In the genomic region with DNA sequence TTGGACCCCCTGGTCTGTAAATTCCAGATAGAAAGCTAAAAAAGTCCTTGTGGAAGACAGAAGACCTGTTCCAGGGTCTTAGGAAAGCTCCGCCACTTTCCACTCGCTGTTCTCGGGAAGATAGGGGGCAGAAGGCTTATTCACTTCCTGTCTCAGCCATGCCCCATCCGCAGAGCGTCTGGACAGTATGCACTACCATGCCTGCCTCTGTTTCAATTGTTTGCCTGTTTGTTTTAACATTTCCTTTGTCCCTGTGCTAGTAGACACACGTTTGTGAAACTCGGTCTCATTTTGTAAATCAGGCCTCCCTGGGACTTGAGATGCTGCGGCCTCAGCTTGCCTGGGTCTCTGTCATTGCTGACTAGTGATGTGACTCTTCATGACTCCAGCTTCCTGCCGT, we compare ENCODE assay signal across 10 mouse cellular contexts. TPM values are rescaled to one million over a fixed set of nuclear protein-coding genes. Genes with fewer than 3 reads are reported as not detected.
DNase-seq lines count a peak whose midpoint lies in the region; ATAC-seq and TF ChIP-seq lines count a peak whose summit lies in the region.
"Had no signal": no experiment of that assay in that cellular context is flagged by ENCODE, and none has a peak within 500 bp of the region (broad histone marks: within the 10 kb centered on the region; RNA-seq: fewer than 3 reads in every experiment).

No protein-coding gene starts in this region.

- 67% methylated on average over 9 of the region's 9 CpGs for WGBS in hindbrain, postnatal 0 days
- 66% methylated on average over 9 of the region's 9 CpGs for WGBS in hindbrain, embryonic 12.5 days
- 34% methylated on average over 9 of the region's 9 CpGs for WGBS in lung, embryonic 16.5 days

- no peak for TF ChIP-seq CTCF in hindbrain, postnatal 0 days (IDR thresholded peaks at IDR 0.05; ENCODE audit: low read depth)
- no peak for TF ChIP-seq CTCF in E14TG2a.4 (conservative IDR thresholded peaks at IDR 0.05; ENCODE audit: low read length)

- H3K9ac ChIP-seq in hindbrain, postnatal 0 days (replicated peaks; ENCODE audit: low read length) = no peak overlapping the region
- H3K9ac ChIP-seq in hindbrain, embryonic 12.5 days = no peak overlapping the region
- no peak overlapping the region for H3K9ac ChIP-seq in lung, embryonic 16.5 days (ENCODE audit: low read length)

- H3K27me3 ChIP-seq in hindbrain, postnatal 0 days (ENCODE audit: insufficient read depth, low read length) = no peaks in the 10 kb centered on the region
- no peaks in the 10 kb centered on the region for H3K27me3 ChIP-seq in hindbrain, embryonic 12.5 days
- H3K27me3 ChIP-seq in E14TG2a.4 (ENCODE audit: insufficient read depth, low read length) = no peaks in the 10 kb centered on the region
- no peaks in the 10 kb centered on the region for H3K27me3 ChIP-seq in lung, embryonic 16.5 days (ENCODE audit: control insufficient read depth, insufficient read depth, low read depth, low read length)

- H3K27ac ChIP-seq in hindbrain, postnatal 0 days = 0 out of 2 replicates have a peak overlapping the region, but pooled peaks have one; percentile 6
- H3K27ac ChIP-seq in hindbrain, embryonic 12.5 days = no peak overlapping the region
- peak overlapping the region; percentile 65 for H3K27ac ChIP-seq in lung, embryonic 16.5 days (ENCODE audit: low read length)

- no peaks in the 10 kb centered on the region for H3K9me3 ChIP-seq in hindbrain, postnatal 0 days (ENCODE audit: low read length)
- H3K9me3 ChIP-seq in hindbrain, embryonic 12.5 days (replicated peaks) = no peaks in the 10 kb centered on the region
- H3K9me3 ChIP-seq in E14TG2a.4 (ENCODE audit: low read length) = no peaks in the 10 kb centered on the region
- no peaks in the 10 kb centered on the region for H3K9me3 ChIP-seq in lung, embryonic 16.5 days (ENCODE audit: control insufficient read depth, low read length)

- no peaks in the 10 kb centered on the region for H3K36me3 ChIP-seq in hindbrain, postnatal 0 days (ENCODE audit: insufficient read depth, low read length)
- no peaks in the 10 kb centered on the region for H3K36me3 ChIP-seq in hindbrain, embryonic 12.5 days
- H3K36me3 ChIP-seq in E14TG2a.4 (ENCODE audit: insufficient read depth, low read length) = no peaks in the 10 kb centered on the region
- no peaks in the 10 kb centered on the region for H3K36me3 ChIP-seq in lung, embryonic 16.5 days (ENCODE audit: control insufficient read depth, insufficient read depth, low read length)

- H3K4me1 ChIP-seq in hindbrain, postnatal 0 days (ENCODE audit: insufficient read depth, low read length) = peaks cover 10% of the 10 kb centered on the region
- H3K4me1 ChIP-seq in hindbrain, embryonic 12.5 days = peaks cover 21% of the 10 kb centered on the region
- peaks cover 32% of the 10 kb centered on the region for H3K4me1 ChIP-seq in E14TG2a.4 (replicated peaks; ENCODE audit: low read depth, low read length)
- peaks cover 71% of the 10 kb centered on the region for H3K4me1 ChIP-seq in lung, embryonic 16.5 days (replicated peaks; ENCODE audit: control insufficient read depth, insufficient read depth, low read length)

- no peak for ATAC-seq in hindbrain, postnatal 0 days
- ATAC-seq in hindbrain, embryonic 12.5 days (ENCODE audit: low FRiP score) = no peak
- no peak for ATAC-seq in lung, embryonic 16.5 days (ENCODE audit: low read depth)

- no peak for DNase-seq in hindbrain, postnatal 0 days (ENCODE audit: low spot score)
- DNase-seq in induced T-regulatory cell, adult 2 months (ENCODE audit: low read depth) = peak; percentile 68
- no peak for DNase-seq in left cerebral cortex, postnatal 14 days (ENCODE audit: low spot score in 2 of 2)
- no peak for DNase-seq in urinary bladder, postnatal 36 days (ENCODE audit: low spot score in 2 of 2)
- DNase-seq in spleen, adult 12 weeks (ENCODE audit: low spot score) = no peak
- DNase-seq: adrenal gland, adult 8-10 months; cerebellum, adult 8-10 months had no signal

- no peak overlapping the region for H3K4me3 ChIP-seq in hindbrain, postnatal 0 days (ENCODE audit: low read length)
- H3K4me3 ChIP-seq in hindbrain, embryonic 12.5 days = no peak overlapping the region
- H3K4me3 ChIP-seq in E14TG2a.4 (replicated peaks; ENCODE audit: low read length) = 0 out of 2 replicates have a peak overlapping the region, but pooled peaks have one; percentile 13
- H3K4me3 ChIP-seq in lung, embryonic 16.5 days (ENCODE audit: low read length) = no peak overlapping the region

- no peak overlapping the region for H3K4me2 ChIP-seq in hindbrain, postnatal 0 days (ENCODE audit: low read depth, low read length)
- H3K4me2 ChIP-seq in hindbrain, embryonic 12.5 days (replicated peaks) = no peak overlapping the region
- H3K4me2 ChIP-seq in lung, embryonic 16.5 days (ENCODE audit: low read depth, low read length) = peak overlapping the region; percentile 9; the same call in 1 of the 2 replicates

- intact Hi-C loops in left cerebral cortex, postnatal 14 days (cut with DNase I) = no loop called here

RNA-seq across cellular contexts. Expression of a gene that starts 43.4 kb away (rescaled TPM):
- 49.7 and 56.7 TPM in 2 replicates for total RNA-seq in hindbrain, postnatal 0 days (2014; rRNA removed)
- 65.2 and 68.8 TPM in 2 replicates for polyA plus RNA-seq in hindbrain, postnatal 0 days (2015; fragmentation: Nextera tagmentation; extraction: Ambion mirVana)
- 55.5 and 56.0 TPM in 2 replicates for polyA plus RNA-seq in hindbrain, embryonic 12.5 days (2016; fragmentation: Nextera tagmentation; extraction: Ambion mirVana)
- polyA plus RNA-seq in lung, embryonic 16.5 days (2015; fragmentation: Nextera tagmentation; extraction: Ambion mirVana) = 91.3 and 101 TPM in 2 replicates
- 100 to 1,000 TPM in 1 of 2 experiments, 10 to 100 TPM in 1; 89.0 to 102 TPM for total RNA-seq in left cerebral cortex, postnatal 14 days (2021)
